Mouse (Mus musculus) olfactory bulb, adult 2 months (tissue): ENCODE measurements at regions not wholly inside any gene's neighbourhood (a gene's known extent, or its start where the extent isn't known, plus 50 kb on each side); places are given as distances from the start of the nearest gene placed in this dataset.
"Not testable (repeated sequence)": the region's sequence is repeated elsewhere in the genome, so short reads cannot be mapped to it uniquely, and the experiment has no call there.

Experiments
- H3K27ac ChIP-seq: fragments of 200-500 bp; 2 replicates; pipeline ENCODE4 v1.5.1; 2012; ENCODE audit warnings: low read depth, low read length; ENCODE audit not compliant: insufficient read depth
- H3K4me1 ChIP-seq: fragments of 200-500 bp; 2 replicates; pipeline ENCODE4 v1.6.1; 2012; ENCODE audit warnings: low read length; ENCODE audit not compliant: control insufficient read depth, insufficient read depth
- H3K4me3 ChIP-seq: fragments of 200-500 bp; 2 replicates; pipeline ENCODE4 v1.5.1; 2012; ENCODE audit warnings: mild to moderate bottlenecking, low read depth, low read length, moderate library complexity; ENCODE audit not compliant: insufficient read depth
- CTCF ChIP-seq: fragments of 200-500 bp; IDR thresholded peaks from 2 replicates; pipeline ENCODE4 v1.5.1; 2012; ENCODE audit warnings: low read depth, mild to moderate bottlenecking, low read length, moderate library complexity; ENCODE audit not compliant: insufficient read depth
- POLR2A ChIP-seq: fragments of 200-500 bp; IDR thresholded peaks from 2 replicates; pipeline ENCODE4 v1.6.1; 2012; ENCODE audit warnings: mild to moderate bottlenecking, low read depth, low read length, moderate library complexity; ENCODE audit not compliant: insufficient read depth
- WGBS: fragments of 180-500 bp; shearing (Covaris S2); methylation state at CpG from one replicate; pipeline ENCODE4 v1.1.7; 2018; 5-methylcytosine and 5-hydroxymethylcytosine counted together

DNA sequence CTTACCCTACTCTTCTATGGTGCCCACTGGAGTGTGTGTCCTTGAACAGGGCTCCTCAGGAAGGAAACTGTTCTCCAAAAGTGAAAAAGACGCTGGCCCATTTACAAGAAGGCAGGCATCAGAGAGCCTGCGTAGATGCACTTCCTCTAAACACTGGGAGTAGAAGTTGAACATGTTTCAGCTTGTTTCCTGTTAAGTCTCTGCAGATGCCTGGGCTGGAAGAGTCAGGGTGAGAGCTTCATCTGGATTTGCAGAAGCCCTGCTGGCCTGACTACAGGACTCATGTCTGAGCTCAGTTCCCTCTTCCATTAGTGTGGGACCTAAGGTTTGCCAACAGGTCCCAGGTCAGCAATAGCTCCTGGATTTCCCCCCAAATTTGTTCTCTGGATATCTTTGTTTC lies 54.7 kb upstream of the Nlrp1b start:
- H3K4me3 ChIP-seq: no peak overlapping the region
- 91% methylated on average over 2 of the region's 2 CpGs for WGBS
- H3K4me1 ChIP-seq: no peaks in the 10 kb centered on the region
- no peak overlapping the region for H3K27ac ChIP-seq
- TF ChIP-seq CTCF (no peak), POLR2A (no peak)

DNA sequence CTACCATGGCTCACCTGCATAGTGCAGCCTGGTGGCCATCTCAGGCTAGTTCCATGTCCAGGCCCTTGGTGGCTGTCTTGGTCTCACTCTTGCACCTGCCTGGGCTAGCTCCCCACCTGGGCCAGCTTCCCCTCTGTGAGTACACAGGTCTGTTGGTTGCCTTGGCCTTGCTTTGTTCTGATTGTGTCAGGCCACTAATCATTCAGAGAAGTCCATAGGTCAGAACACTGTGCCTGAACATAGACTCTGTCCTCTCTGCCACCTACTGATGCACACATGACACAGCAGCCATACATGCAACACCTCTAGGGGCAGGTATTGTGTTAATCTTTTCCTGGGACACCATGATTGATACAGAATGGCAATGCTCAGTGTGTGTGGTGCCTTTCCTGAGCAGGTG lies 57.7 kb upstream of the Nlrp1b start:
- not testable (repeated sequence) for H3K27ac ChIP-seq, H3K4me3 ChIP-seq, H3K4me1 ChIP-seq

DNA sequence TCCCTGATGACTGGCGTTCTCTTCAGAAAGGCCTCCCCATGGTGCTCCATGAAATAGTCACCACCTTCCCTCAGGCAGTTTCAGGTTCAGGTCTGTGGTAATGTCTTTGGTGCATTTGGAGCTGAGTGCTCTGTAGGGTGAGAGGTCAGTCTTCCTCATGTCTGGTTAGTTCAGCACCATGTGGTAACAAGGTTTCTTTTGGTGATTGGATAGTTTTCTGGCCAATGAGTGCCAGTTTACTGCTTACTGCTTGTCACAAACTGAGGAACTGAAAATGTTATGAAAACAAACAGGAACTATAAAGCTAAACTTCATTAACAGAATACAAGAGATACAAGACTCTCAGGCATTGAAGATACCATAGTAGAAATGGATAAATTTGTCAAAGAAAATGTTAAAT lies 59.0 kb upstream of the Nlrp1b start:
- TF ChIP-seq CTCF (no peak), POLR2A (no peak)
- no peaks in the 10 kb centered on the region for H3K4me1 ChIP-seq
- WGBS: 88% methylated on average over 1 of the region's 1 CpGs
- no peak overlapping the region for H3K27ac ChIP-seq
- no peak overlapping the region for H3K4me3 ChIP-seq

DNA sequence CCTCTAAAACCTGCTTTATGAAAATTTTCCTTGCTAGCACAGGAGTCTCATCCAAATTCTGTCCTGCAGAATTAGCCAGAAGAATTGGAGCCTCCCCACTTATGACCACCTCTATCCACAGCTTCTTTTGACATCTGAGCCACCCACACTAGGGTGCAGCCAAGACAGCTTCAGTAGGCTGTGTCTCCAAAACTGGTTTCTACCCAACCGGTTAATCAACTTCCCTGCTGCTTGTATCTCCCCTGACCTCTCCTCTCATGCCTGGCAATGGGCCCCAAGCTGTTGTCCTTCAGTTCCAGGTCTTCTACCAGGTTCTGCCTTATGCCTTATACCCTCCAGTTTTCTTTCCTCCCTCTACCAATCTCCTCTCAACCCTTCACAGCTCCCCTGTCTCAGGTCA lies 68.9 kb upstream of the Nlrp1b start:
- TF ChIP-seq POLR2A (no peak), CTCF (no peak)
- H3K4me1 ChIP-seq: no peaks in the 10 kb centered on the region
- H3K4me3 ChIP-seq: no peak overlapping the region
- H3K27ac ChIP-seq: no peak overlapping the region
- WGBS: 94% methylated on average over 1 of the region's 1 CpGs

DNA sequence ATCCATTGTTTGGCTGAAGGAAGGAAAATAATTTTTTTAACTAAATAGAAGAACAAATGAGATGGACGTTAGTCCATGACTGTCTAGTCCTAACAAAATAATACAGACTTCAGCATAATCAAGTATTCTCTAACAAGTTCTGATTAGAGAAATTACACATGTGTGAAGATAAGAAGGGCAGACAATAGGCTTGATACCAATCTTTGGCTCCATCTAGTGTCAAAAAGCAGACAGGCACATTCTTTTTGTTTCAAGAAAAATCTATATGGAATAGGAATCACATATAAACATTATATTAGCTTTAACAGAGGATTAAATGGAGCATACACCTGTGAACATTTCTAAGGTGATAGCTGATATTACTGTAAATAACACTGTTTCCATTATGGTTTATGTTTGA lies 92.9 kb upstream of the Nlrp1b start:
- no peaks in the 10 kb centered on the region for H3K4me1 ChIP-seq
- no peak overlapping the region for H3K4me3 ChIP-seq
- H3K27ac ChIP-seq: no peak overlapping the region
- no peak for TF ChIP-seq CTCF
- no peak for TF ChIP-seq POLR2A
- 4% methylated on average over 1 of the region's 1 CpGs for WGBS

DNA sequence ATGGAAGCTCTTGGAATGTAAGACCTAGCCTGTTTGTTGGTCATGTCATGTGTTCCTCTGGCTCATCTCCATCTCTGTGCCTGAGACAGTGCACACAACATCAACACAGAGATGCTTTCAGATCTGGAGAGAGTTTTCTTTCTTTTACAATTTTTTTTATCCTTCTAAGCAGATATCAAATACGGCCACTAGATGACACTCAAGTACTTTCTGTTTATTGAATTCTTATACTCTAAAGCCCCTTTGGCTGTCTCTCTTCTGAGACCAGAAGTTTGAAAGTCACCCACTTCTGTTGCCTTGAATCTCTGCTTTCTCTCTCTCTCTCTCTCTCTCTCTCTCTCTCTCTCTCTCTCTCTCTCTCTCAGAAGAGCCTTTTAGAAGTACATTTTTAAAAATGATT lies 106.9 kb upstream of the Nlrp1b start:
- H3K27ac ChIP-seq: no peak overlapping the region
- WGBS: 8% methylated on average over 1 of the region's 1 CpGs
- no peaks in the 10 kb centered on the region for H3K4me1 ChIP-seq
- no peak for TF ChIP-seq CTCF
- no peak overlapping the region for H3K4me3 ChIP-seq

DNA sequence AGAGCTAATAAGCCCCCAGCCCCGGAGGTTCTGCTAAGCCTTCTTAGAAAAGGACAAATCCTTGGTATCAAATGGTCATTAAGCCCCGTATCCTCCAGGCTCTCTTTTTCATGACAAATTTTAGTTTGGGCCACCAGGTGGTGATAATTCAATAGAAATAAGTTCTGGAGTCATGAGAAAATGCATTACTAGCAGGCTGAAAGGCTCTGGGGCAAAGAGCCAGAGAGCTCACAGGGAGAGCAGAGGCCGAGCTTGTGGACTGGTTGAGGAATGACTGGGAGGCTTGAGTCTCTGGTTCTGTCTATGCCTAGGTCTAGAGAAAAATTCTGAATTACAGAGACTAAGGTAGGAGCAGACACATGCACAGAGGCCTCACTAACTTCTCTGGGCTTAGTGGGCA lies 115.5 kb upstream of the Nlrp1b start:
- WGBS: 15% methylated on average over 3 of the region's 3 CpGs

DNA sequence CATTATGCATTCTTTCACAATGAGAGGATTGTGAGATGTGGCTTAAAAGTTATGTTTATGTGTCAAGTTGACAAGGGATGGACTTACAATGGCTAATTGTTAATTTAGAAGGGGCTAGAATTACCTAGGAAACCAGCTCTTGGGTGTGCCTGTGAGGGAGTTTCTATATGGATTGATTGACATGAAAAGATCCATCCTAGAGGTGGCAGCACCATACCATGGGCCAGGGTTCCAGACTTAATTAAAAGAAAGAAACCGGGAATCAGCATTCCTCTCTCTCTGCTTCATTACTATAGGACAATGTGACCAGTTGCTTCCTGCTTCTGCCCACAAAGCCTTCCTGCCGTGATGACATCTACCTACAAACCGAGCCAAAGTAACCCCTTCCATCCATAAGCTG lies 126.6 kb upstream of the Nlrp1b start:
- WGBS: 65% methylated on average over 3 of the region's 3 CpGs
- TF ChIP-seq CTCF (no peak), POLR2A (no peak)
- Histone ChIP-seq H3K4me1 (peaks cover 5% of the 10 kb centered on the region; the same call in 1 of the 2 replicates), H3K27ac (no peak overlapping the region), H3K4me3 (no peak overlapping the region)

More for the DNA sequence above, 115.5 kb upstream of the Nlrp1b start:
- Histone ChIP-seq H3K27ac (no peak overlapping the region), H3K4me1 (peaks cover 2% of the 10 kb centered on the region; the same call in 1 of the 2 replicates), H3K4me3 (no peak overlapping the region)
- TF ChIP-seq CTCF: no peak
- no peak for TF ChIP-seq POLR2A

DNA sequence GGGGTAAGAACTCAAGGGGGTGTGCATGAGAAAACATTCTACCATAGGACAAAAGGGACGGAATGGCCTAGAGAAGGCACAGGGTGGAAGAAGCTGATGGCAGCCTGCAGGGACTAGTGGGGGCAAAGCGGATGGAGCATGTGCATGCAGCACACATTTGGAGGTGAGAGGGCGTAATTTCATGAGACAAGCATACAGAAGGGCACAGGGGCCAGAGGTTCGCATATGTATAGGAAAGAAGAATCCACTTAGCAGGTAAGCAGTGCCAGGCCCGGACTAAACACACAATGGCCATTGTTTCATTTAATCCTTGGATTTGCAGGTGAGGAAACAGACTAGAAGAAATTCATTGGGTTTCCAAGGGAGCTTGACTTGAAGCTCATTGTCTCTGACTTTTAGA lies 130.3 kb upstream of the Nlrp1b start:
- TF ChIP-seq POLR2A: no peak
- no peak for TF ChIP-seq CTCF
- 93% methylated on average over 5 of the region's 5 CpGs for WGBS
- no peak overlapping the region for H3K4me3 ChIP-seq
- no peak overlapping the region for H3K27ac ChIP-seq
- H3K4me1 ChIP-seq: no peaks in the 10 kb centered on the region

DNA sequence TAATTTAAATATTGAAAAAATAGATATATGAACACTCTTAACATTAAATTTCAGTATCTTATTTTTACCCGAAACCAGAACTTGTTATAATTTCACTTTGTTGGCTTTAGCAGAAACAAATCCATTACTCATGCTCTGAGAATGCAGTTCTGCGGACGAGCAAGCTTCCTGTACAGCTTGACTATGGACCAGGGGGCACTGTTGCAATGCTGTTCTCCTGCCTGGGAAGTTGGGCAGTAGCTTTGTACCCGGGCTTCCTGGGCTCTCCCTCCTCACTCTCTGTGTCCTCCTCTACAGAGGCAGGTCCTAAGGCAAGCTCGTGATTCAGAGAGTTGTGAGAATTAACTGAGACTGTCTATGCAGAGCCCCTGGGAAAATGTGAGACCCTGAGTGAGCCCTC lies 141.3 kb upstream of the Nlrp1b start:
- no peak overlapping the region for H3K27ac ChIP-seq
- WGBS: 64% methylated on average over 5 of the region's 5 CpGs
- TF ChIP-seq POLR2A (no peak), CTCF (no peak)

DNA sequence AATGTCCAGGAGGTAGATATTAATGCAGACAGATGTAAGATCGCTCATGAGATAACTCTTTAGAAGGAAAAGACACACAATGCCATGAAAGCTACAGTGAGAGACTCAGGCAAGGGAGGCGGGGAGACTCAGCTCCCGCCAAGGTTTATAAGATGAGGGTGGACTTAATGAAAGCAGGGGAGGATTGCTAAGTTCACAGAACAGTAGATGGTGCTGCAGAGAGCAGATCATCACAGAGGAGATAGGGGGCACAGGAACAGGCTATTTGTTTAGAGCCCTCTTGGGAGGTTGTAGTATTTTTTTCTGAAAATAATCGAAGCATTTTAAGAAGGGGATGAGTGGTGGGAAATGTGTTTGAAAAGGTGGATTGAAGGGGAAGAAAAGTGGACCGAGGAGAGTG lies 144.6 kb upstream of the Nlrp1b start:
- H3K4me3 ChIP-seq: no peak overlapping the region
- no peak overlapping the region for H3K27ac ChIP-seq
- TF ChIP-seq CTCF (no peak), POLR2A (no peak)
- WGBS: 43% methylated on average over 5 of the region's 5 CpGs
- H3K4me1 ChIP-seq: no peaks in the 10 kb centered on the region

More for the DNA sequence above, 141.3 kb upstream of the Nlrp1b start:
- Histone ChIP-seq H3K4me1 (no peaks in the 10 kb centered on the region), H3K4me3 (no peak overlapping the region)
